Mouse (Mus musculus) adrenal gland, postnatal 25 days (tissue): ENCODE data around the gene Btbd16. TPM values are rescaled to one million over a fixed set of nuclear protein-coding genes. Genes with fewer than 3 reads are reported as not detected.

Experiments used
- DNase-seq: peaks from one replicate; pipeline ENCODE4 v3.0.0; 2021; ENCODE audit warnings: mixed read lengths
- long read RNA-seq: library from polyadenylated mRNA; stranded (forward); transcript quantifications from one replicate; pipeline ENCODE4 v2.0.0, GENCODE M21; 2021
- total RNA-seq: library from RNA; stranded (reverse); gene quantifications from 2 replicates; pipeline ENCODE4 v1.2.3, GENCODE M21; 2021

Btbd16 gene
- total RNA-seq = not detected in 2 replicates
- long read RNA-seq = 0 reads

GRCm38 (mm10) chr7:130773914-130774630, at the start of gene Btbd16:
Gene Btbd16 (plus strand): TSS chr7:130774069.
- DNase-seq = no peak

- DNase-seq = no peak
Observed at GRCm38 (mm10) chr7:130726185-130726584, 47.7 kb upstream of the Btbd16 start.

GRCm38 (mm10) chr7:130726724-130727422, 47.0 kb upstream of the Btbd16 start:
- no peak for DNase-seq

GRCm38 (mm10) chr7:130727560-130727959, 46.3 kb upstream of the Btbd16 start:
- DNase-seq = no peak

DNA sequence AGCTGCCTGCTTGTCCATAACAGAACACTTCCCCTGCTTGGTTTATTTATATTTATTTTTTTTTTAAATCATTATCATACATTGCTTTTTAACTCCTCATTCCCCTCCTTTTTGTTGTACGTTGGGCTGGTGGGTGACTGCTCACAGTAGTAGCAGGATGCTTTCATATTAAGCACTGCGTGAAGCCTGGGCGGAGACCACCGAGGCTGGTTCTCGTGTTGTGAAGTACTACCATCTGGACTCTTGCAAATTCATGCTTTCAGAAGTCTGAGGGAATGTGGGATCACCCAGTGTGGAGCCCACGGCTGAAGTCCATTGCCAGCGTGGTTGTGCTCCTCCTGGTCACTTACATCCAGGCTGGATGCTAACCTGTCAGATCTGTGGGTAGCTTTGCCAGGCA, 42.1 kb upstream of the Btbd16 start:
- DNase-seq = no peak

DNA sequence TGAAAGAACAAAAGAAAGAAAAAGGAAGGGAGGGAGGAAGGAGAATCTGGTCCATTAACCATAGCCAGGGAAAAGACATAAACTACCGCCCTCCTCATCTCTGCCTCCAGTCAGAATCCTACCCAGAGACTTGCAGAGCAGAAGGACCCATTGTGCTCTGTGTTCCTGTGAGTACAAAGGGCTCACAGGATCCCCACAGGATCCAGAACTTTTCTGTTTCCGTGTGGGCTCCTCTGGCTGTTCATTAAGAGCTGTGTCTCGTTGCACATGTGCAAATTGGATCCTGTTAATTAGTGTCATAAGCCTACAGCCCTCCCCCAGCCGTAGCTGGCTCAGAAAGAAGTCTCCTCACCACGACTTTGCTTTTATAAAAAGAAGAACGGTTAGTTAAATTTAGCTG, 41.0 kb upstream of the Btbd16 start:
- DNase-seq = no peak

GRCm38 (mm10) chr7:130733423-130733822, 40.4 kb upstream of the Btbd16 start:
- DNase-seq = no peak

DNA sequence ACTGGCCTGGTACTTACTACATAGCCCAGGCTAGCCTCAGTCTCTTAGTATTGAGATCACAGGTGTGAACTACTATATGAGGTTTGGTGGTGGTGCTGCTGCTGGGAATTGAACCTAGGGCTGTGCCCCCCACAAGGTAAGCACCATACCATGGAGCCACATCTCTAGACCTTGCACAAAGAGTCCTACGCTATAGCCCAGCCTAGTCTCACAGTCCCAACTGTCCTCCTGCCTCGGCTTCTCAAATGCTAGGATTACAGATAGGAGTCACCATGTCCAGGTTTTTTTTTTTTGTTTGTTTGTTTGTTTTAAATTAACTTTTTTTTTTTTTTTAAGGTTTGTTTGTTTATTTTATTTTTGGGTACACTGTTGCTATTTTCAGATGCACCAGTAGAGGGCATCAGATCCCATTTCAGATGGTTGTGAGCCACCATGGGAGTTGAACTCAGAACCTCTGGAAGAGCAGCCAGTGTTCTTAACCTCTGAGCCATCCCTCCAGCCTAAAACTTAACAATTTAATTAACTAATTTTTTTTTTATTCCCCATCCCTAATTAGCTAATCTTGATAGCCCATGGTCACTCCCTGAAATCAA, 39.6 kb upstream of the Btbd16 start:
- DNase-seq = no peak

- DNase-seq = no peak
Observed at GRCm38 (mm10) chr7:130741099-130741498, 32.8 kb upstream of the Btbd16 start.

GRCm38 (mm10) chr7:130743239-130744025, 30.4 kb upstream of the Btbd16 start:
- no peak for DNase-seq

- DNase-seq = no peak
Observed at GRCm38 (mm10) chr7:130749165-130749564, 24.7 kb upstream of the Btbd16 start.

- DNase-seq = no peak
Observed at GRCm38 (mm10) chr7:130750752-130751490, 22.9 kb upstream of the Btbd16 start.

GRCm38 (mm10) chr7:130751678-130752077, 22.2 kb upstream of the Btbd16 start:
- DNase-seq = no peak

DNA sequence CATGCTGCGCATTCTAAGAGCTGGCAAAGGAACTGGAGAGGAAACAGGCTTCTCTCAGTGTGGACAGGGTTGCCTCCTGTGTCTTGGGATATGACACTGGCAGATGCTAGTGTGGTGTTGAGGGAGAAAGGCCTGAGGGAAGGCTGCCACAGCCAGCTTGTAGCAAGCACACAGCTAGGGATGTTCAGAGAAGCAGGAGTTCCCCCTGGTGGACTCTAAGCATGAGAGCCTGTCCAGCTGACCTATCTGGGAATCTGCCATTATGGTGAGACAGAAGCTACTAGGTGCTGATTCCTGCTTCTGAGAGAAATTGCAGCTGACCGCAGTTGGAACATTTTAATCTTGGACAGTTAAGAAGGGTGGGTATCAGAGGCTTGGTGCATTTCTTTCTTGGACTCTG, 19.1 kb upstream of the Btbd16 start:
- DNase-seq = no peak

- DNase-seq = no peak
Observed at GRCm38 (mm10) chr7:130756343-130756835, 17.5 kb upstream of the Btbd16 start.

GRCm38 (mm10) chr7:130757326-130757865, 16.5 kb upstream of the Btbd16 start:
- DNase-seq = no peak

DNA sequence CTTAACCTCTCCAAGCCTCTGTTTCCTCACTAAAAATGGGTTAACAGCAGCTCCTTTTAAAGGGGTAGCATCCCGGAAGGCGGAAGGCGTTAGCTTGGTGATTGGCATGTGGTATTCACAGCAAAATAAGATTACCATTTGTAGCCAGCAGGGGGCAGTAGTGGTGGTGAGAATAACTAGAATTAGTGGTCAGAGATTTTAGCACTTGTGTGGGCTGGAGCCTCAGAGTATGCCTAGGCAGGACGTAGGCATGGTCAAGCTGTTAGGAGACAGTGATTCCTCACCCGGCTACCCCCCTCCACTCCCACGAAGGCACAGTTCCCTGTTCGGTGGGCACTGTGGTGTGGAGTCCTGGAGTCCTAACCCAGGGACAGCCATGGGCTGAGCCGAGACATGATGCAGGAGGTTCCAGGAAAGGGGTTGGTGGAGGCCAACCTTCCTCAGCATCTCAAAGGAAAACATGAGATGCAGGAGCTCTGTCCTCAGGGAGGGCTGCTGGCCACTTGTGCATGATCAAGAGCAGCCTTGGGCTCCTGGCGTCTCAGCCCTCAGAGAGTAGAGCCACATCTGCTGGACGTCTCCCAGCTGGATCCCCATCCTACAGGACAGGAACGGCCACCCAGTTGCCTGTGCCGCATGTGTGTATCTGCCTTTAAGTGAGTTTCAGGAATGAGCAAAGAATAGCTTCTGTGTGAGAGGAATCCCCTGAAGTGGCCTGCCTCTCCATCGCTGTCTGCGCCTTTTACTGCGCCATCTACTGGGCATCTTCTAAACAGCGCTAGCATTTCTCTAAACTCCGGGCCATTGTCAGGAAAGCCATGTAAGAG, 11.6 kb upstream of the Btbd16 start:
- peak; percentile 60 for DNase-seq

- DNase-seq = no peak
Observed at GRCm38 (mm10) chr7:130764160-130764559, 9.7 kb upstream of the Btbd16 start.

GRCm38 (mm10) chr7:130766411-130767170, 7.3 kb upstream of the Btbd16 start:
- DNase-seq = no peak

DNA sequence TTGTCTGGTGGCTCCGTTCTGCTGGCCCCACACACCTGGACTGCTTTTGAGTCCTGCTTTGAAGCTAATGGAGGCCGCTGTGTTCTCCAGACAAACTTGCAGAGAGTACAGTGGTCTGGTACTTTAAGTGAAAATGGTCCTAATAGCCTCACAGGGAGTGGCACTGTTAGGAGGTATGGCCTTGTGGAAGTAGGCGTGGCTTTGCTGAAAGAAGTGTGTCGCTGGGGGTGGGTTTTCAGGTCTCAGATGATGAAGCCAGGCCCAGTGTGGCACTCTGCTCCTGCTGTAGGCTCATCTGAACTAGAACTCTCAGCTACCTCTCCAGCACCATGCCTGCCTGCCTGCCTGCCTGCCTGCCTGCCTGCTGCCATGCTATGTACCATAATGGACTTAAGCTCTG, 5.7 kb upstream of the Btbd16 start:
- DNase-seq = no peak
